Mouse (Mus musculus) common myeloid progenitor, adult 5-6 weeks (primary cell): ENCODE measurements around the gene Cop1. TPM values are rescaled to one million over a fixed set of nuclear protein-coding genes. Genes with fewer than 3 reads are reported as not detected.

Experiments used
- ATAC-seq: replicated peaks from 2 replicates; pipeline ENCODE4 v1.8.0; 2016; ENCODE audit warnings: low read depth, mild to moderate bottlenecking, moderate TSS enrichment, inconsistent platforms; ENCODE audit not compliant: poor library complexity, severe bottlenecking
- total RNA-seq: library from RNA; stranded (forward); fragments of 200-1000, 187-1606 nt; gene quantifications from 2 replicates; pipeline ENCODE4 v1.2.3, GENCODE M21; 2017

The Cop1 gene
- total RNA-seq, 1 experiment from 2014 or later: 145 TPM

DNA sequence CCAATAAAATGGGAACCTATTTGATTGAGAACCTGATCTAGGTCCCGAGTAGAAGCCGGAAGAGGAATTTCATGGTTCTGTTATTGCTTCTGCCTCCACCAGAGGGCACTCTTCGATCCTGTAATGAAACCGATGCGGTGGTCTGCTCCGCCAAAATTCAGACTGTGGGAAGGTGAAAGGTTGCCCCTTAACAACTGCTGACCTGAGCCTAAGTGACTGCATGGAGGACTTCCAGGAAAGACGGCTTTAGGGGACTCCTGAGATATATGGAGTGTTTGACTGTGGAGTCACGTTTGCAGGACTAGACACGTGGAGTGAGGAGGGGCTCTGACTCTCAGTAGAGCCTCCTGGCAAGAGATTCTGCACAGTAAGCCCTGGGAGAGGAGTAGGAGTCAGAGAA is 164.4 kb downstream of the Cop1 start:
- peak; percentile 84 for ATAC-seq
